Mouse (Mus musculus) kidney, adult 11 months (tissue): Measurements from ENCODE around the gene Sh3bgrl3.
A peak's percentile ranks its signal among the peaks of the same experiment; 100 is the strongest.
"Not testable (repeated sequence)": the region's sequence is repeated elsewhere in the genome, so short reads cannot be mapped to it uniquely, and the experiment has no call there.

ENCODE experiments used
- DNase-seq: peaks from one replicate; pipeline ENCODE4 v3.0.0; 2022

Sh3bgrl3 gene

DNA sequence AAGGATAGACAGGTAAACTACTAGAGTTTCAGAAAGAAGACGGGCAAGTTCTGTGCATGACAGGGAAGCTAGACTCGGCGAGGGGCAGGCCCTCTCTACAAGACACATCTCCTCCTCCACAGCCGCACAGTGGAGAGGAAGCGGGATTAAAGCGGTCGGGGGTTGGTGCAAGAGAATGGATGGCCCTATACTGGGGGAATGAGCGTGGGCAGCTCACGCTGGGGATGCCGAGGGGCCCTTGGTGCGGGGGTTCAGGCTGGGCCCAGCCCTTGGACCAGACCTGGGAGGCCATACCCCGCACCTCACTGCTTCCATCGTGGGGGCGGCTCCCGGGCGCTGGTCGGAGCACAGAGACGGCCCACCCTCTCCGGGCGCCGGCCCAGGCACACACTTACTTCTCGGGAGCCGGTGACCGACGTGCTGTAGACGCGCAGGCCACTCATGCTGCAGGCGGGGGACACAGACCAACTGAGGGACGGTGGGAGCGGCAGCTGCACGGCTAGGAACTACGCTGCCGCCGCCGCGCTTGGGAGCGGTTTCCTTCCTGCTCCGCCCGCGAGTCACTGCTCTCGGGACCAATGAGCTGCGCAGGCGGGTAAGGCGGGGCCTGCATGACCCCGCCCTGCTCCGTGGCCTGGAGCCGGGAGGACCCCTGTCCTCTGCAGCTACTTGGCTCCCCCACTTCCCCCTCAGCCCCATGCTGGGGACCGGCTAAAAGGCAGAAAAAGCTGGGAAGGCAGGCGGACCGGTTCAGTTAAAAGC is at the start of gene Sh3bgrl3:
TSS of gene Sh3bgrl3 (minus strand) at position 569 of the 762 bp plus-strand sequence.
- peak; percentile 86 for DNase-seq

- DNase-seq = no peak
Measured at GRCm38 (mm10) chr4:134172391-134172790, 43.8 kb upstream of the Sh3bgrl3 start.

- no peak for DNase-seq
Measured at GRCm38 (mm10) chr4:134166906-134167305, 38.3 kb upstream of the Sh3bgrl3 start.

DNA sequence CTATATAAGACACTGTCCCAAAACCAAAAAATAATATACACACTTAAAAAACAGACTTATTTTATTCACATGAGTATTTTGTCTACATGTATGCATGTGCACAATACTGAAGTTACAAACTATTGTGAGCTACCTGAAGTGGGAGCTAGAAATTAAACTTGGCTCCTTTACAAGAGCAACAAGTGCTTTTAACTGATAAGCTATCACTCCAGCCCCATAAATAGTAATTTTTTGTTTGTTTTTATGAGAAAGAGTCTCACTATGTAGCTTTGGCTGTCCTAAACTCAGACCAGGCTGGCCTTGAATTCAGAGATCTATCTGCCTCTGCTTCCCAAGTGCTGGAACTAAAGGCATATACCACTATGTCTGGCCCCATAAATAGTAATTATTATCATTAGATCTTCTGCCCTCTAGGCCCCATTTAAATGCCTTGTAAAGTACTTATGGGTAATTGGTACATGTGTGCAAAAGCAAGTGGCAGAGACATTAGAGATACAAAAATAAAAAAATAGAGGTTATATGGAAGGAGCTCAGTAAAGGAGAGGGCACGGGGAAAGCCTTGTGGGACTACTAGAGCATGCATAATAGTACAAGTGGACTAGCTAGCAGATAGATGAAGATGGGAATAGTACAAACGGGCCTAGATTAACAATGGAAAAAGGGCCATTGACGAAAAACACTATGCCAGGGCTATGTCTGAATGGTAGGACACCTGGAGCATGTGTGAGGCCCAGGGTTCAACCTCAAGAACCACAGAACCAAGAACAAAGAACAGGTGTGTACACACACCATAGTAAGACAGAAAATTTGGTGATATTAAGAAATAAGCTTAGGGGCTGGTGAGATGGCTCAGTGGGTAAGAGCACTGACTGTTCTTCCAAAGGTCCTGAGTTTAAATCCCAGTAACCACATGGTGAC is 37.2 kb upstream of the Sh3bgrl3 start:
- DNase-seq = no peak

DNA sequence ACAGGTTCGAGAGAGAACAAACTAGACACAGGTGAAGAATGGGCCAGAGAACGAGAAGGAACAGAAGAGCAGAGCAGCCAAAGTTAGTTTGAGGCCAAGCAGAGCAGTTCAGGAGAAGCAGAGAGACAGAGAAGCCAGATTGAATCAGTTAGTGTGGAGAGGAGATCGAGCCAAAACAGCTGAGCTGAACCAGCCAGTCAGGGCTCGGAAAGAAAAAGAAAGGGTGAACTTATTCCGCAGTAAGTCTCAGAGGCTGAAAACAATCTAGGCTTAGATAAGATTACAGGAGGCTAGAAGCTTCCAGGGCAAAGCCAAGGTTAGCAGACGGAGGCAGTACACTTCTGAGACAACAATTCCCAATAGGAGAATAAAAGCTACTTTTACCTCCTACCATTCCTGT is 36.4 kb upstream of the Sh3bgrl3 start:
- no peak for DNase-seq

- no peak for DNase-seq
Measured at GRCm38 (mm10) chr4:134164591-134164990, 36.0 kb upstream of the Sh3bgrl3 start.

DNA sequence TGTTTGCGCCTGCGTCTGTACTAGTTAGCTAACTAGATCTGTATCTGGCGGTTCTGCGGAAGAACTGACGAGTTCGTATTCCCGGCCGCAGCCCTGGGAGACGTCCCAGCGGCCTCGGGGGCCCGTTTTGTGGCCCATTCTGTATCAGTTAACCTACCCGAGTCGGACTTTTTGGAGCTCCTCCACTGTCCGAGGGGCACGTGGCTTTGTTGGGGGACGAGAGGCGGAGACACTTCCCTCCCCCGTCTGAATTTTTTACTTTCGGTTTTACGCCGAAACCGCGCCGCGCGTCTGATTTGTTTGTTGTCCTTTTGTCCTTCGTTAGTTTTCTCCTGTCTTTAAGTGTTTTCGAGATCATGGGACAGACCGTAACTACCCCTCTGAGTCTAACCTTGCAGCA is 31.5 kb upstream of the Sh3bgrl3 start:
- DNase-seq = peak; percentile 51

GRCm38 (mm10) chr4:134158774-134159173 is 30.2 kb upstream of the Sh3bgrl3 start:
- no peak for DNase-seq

- no peak for DNase-seq
Measured at GRCm38 (mm10) chr4:134157558-134157957, 29.0 kb upstream of the Sh3bgrl3 start.

- DNase-seq = no peak
Measured at GRCm38 (mm10) chr4:134156744-134157143, 28.2 kb upstream of the Sh3bgrl3 start.

- no peak for DNase-seq
Measured at GRCm38 (mm10) chr4:134155961-134156465, 27.4 kb upstream of the Sh3bgrl3 start.

DNA sequence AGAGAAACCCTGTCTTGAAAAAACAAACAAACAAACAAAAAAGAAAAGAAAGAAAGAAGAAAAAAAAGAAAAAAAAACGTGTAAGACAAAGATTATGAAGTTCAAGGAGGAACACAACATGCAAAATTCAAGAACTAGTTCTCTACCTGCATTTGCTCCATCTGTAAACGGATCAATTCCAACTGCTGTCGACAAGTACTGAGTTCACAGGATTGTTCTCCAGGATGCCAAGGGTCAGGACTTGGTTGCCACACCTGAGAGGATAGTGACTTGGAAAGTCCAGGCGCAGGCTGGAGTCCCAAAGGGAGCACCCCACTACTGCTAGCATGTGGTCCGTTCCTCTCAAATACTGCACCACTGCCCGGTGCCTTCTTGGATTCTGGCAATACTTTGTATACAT is 26.9 kb upstream of the Sh3bgrl3 start:
- DNase-seq = no peak

DNA sequence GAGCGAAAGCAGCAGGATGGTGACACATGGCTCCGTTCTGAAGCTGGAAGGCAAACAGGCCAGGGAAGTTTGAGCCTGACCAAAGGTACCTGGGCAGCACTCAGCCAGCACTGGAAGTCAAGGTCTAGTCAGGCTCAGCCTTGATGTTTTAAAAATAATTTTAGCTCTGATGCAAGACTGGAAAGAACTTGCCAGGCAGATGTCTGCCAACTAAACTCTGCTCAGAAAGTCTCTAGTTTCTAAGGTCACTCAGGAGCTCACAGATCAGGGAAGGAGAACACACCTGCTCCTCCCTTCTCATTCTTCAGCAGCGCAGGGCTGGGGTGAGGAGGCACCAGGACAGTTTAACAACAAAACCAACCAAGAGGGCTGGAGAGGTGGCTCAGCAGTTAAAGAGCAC is 25.8 kb upstream of the Sh3bgrl3 start:
- peak; percentile 76 for DNase-seq

DNA sequence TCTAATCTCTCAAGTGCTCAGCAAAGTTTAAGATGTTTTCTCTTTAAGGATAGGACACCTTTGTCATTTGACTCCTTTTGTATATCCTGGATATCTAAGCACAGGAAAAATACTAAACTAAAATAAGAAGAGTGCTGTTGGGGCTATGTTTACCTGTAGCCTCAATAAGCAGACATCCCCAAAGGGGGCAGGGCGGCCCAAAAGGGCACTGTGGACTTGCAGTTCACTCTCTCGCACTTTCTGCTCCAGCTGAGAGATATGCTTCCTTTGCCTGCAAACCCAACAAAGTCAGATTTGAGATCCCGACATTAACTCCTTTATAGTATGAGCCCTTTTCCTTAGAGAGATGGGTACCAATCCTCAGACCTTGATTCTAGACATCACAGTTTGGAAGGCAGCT is 25.1 kb upstream of the Sh3bgrl3 start:
- no peak for DNase-seq

DNA sequence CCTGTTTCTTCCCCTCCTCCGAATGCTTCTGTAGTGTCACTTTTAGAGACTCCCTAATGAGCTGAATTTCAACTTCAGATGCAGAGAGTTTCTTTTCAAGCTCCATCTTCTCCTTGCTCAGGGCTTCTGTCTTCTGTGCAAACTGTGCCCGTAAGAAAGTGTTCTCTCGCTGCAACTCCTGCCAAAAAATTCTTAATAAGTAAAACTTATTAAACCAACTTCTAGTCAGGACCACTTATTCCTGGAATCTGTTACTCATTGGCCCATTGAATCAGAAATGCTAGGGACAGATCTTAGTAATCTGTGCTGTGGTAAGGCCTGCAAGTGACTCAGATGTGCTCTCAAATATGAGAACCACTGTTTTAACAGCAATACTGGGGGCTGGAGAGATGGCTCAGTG is 23.5 kb upstream of the Sh3bgrl3 start:
- no peak for DNase-seq

DNA sequence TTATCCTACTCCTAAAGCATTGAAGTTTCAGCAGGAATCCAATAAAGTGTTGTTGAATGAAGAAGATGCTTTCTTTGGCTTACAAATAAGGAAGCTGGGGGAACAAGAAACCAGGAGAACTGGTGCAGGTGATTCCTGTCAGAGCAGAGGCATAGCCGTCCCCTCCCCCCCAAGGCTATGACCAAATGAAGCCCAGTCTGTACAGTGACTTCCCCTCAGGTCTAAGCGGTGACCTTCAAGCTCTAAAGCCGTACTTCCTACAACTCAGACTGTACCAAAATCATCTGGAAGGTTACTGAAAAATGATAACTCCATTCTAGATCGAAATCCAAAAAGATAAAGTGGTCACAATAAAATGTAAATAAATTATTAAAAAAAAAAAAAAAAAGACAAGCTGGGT is 20.8 kb upstream of the Sh3bgrl3 start:
- no peak for DNase-seq

DNA sequence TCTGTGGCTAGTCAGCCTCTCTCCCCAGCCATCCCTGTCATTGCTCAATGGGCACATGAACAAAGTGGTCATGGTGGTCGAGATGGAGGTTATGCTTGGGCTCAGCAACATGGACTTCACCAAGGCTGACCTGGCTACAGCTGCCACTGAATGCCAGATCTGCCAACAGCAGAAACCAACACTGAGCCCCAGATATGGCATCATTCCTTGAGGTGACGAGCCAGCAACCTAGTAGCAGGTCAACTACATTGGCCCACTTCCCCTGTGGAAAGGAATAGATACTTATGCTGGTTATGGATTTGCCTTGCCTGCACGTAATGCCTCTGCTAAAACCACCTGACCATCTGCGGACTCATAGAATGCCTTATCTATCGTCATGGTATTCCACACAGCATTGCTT is 15.7 kb upstream of the Sh3bgrl3 start:
- DNase-seq = not testable (repeated sequence)

DNA sequence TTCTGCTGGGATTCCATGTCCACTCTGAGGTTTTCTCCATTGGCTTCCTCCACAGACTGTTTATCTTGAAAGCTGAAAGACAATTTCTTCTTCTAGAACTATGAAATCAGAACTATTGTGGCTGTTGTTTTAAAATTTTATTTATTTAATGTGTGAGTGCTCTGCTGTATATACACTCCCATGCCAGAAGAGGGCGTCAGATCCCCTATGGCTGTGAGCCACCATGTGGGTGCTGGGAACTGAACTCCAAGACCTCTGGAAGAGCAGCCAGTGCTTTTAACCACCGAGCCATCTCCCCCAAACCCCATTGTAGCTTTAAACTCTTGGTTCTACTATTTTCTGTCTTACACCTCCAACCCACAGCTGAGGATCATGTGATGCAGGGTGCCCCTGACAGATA is 10.3 kb upstream of the Sh3bgrl3 start:
- DNase-seq = no peak

DNA sequence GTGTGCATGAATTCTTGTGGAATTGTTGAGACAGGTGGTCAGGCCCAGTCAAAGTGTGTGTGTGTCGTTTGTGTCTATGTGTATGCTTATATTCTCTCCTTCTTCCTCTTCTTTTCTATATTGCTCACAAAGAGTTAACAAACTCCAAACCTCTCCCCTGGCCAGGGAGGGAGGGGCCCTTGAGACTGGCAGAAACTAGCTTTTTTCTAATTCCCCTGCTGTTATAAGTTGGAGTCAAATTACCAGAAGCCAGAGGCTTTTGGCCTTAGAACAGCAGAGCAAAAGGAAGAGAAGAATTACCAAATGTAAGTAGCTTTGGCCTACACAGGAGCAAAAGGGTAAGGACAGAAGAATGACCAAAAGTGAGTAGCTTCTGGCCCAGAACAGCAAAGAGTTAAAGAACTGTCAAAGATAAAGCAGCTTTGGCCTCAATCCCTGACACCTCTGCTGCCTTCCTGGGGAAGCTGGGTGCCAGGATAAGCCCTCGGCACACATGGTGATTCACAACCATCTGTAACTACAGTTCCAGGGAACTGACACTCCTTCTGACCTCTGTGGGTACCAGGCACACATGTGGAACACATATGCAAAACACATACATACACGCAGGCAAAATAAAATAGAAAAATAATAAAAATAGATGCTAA is 7.8 kb upstream of the Sh3bgrl3 start:
- no peak for DNase-seq

DNA sequence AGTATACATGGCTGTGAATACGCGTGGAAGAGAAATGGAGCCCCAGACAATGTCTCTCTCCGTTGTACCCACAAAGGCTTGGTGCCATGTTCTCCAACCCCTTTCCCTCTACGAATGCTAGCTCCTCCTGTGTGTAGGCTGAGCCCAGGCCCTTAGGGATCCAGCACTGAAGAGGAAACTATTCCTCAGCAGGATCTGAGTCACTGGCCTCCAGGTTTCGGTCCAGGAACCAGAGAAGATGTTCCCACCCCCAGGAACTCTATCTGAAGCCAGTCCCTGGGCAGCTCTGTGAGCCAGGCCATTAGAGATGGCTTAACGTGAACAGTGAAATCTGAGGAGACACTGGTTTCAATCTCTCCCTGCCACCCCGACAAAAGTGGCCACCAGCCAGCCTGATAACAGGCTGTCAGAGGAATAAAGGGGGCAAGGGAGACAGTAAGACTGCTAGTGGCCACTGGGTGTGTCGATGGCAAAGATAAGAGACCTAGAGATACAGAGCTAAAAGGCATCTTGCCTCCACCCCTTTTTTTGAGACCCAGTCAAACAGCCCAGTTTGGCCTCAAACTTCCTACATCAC is 4.0 kb upstream of the Sh3bgrl3 start:
- DNase-seq = no peak

- no peak for DNase-seq
Measured at GRCm38 (mm10) chr4:134132117-134132516, 3.5 kb upstream of the Sh3bgrl3 start.

DNA sequence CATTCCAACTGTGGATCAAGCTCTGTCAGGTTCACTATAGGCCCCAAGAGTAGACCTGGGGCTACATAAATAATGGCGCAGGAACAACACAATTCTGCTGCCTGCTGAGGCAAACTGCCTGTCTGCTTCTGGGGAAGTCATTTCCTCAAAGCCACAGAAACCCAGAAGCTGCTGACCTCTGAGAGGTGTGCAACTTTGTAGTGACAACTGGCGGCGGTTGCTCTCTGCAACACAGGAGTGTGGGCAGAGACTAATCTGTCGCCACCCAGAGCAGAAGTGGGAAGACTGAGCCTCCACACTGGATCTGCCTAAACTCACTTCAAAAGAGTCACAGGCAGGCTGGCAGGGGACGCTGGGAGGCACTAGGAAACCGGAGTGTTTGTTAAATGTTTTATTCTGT is 893 bp upstream of the Sh3bgrl3 start:
- DNase-seq = peak; percentile 7

DNA sequence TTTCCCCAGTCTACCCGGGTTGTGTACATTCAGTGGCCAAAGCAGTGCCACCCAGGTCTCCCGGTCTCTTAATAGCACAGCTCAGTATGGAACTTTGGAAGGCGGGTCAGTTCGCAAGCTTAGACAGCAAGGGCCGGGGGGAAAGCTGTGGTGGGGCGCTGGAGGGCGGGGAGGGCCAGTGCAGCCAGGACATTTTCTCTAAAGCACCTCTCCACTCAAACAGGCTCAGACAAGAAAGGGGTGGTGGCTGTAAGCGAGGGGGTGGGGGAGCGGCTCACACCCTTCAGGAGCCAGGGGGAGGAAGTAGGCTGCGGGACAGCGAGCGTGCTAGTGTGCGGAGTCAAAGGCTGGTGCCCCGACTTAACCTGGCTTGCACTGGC is 384 bp upstream of the Sh3bgrl3 start:
- DNase-seq = no peak
